Mouse (Mus musculus): ENCODE measurements around the gene Tgfb1. TPM values are rescaled to one million over a fixed set of nuclear protein-coding genes. Genes with fewer than 3 reads are reported as not detected.

The Tgfb1 gene
- polyA plus RNA-seq, 1 experiment from 2014 or later, result 16.4 TPM

GRCm38 (mm10) chr7:25688810-25689586 lies 2.2 kb downstream of the Tgfb1 start:
- Histone ChIP-seq H3K4me1 (replicated peaks; ENCODE audit: control insufficient read depth, insufficient read depth, low read length) (peaks cover 38% of the 10 kb centered on the region), H3K9ac (ENCODE audit: low read depth, low read length) (peak overlapping the region; percentile 86), H3K9me3 (ENCODE audit: control insufficient read depth, low read length) (no peaks in the 10 kb centered on the region), H3K4me3 (ENCODE audit: low read depth, low read length) (peak overlapping the region; percentile 80), H3K36me3 (ENCODE audit: control insufficient read depth, insufficient read depth, low read length) (peaks cover 9% of the 10 kb centered on the region; the same call in 1 of the 2 replicates), H3K27ac (ENCODE audit: low read depth, low read length) (peak overlapping the region; percentile 96), H3K4me2 (peak overlapping the region; percentile 97), H3K27me3 (replicated peaks; ENCODE audit: control insufficient read depth, insufficient read depth, low read length) (no peaks in the 10 kb centered on the region; the same call in 1 of the 2 replicates)
- DNase-seq (ENCODE audit: low spot score) (peak; percentile 85), ATAC-seq (replicated peaks; ENCODE audit: low FRiP score) (peak; percentile 79)
- WGBS, result under 1% methylated on average over 52 of the region's 52 CpGs

DNA sequence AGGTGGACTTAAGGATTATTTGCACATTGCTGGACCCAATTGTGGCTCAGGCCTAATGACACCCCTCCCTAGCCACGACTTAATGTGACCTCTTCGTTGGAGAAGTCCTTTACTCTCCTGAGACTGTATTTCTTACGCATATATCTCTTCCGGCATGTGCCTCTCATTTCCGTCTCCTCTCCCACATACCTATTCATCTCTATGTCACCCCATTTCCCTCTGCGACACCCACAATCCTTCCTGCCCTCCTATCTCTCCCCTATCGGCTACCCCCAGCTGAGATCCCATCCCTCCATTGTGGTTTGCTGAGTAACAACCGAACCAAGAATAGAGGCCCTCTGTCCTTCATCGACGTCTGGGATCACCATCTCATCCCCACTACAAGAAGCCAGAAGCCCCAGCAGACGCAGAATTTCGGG lies 2.8 kb downstream of the Tgfb1 start:
- 6% methylated on average over 12 of the region's 12 CpGs for WGBS
- H3K36me3 ChIP-seq (ENCODE audit: control insufficient read depth, insufficient read depth, low read length), result peaks cover 10% of the 10 kb centered on the region; the same call in 1 of the 2 replicates
- peaks cover 32% of the 10 kb centered on the region for H3K4me1 ChIP-seq (replicated peaks; ENCODE audit: control insufficient read depth, insufficient read depth, low read length)
- H3K27me3 ChIP-seq (replicated peaks; ENCODE audit: control insufficient read depth, insufficient read depth, low read length), result no peaks in the 10 kb centered on the region; the same call in 1 of the 2 replicates
- ATAC-seq (replicated peaks; ENCODE audit: low FRiP score) (peak; percentile 33), DNase-seq (ENCODE audit: low spot score) (peak; percentile 58)
- peak overlapping the region; percentile 86 for H3K9ac ChIP-seq (ENCODE audit: low read depth, low read length)
- H3K4me2 ChIP-seq, result peak overlapping the region; percentile 97
- H3K9me3 ChIP-seq (ENCODE audit: control insufficient read depth, low read length), result no peaks in the 10 kb centered on the region
- peak overlapping the region; percentile 96 for H3K27ac ChIP-seq (ENCODE audit: low read depth, low read length)
- peak overlapping the region; percentile 80 for H3K4me3 ChIP-seq (ENCODE audit: low read depth, low read length)

DNA sequence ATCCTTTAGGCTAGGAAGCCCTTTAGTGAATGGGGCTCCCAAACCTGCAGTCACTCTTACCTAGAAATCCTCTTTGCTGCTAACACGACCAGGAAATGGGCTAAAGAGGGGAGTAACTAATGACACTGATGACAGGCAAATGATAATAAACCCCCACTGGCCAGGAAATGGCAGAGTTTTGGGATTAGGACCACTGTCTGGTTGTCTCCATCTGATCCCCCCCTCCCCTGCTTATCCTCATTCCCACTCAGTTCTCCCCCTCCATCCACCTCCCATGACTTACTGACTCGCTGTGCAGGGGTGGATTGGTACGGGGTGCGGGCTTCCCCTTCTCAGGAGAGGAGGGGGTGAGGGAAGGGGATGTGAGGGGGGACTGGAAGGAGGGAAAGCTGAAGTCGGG lies 3.2 kb downstream of the Tgfb1 start:
- DNase-seq (ENCODE audit: low spot score) (peak; percentile 59), ATAC-seq (replicated peaks; ENCODE audit: low FRiP score) (no peak)
- 25% methylated on average over 5 of the region's 5 CpGs for WGBS
- Histone ChIP-seq H3K27me3 (replicated peaks; ENCODE audit: control insufficient read depth, insufficient read depth, low read length) (no peaks in the 10 kb centered on the region; the same call in 1 of the 2 replicates), H3K4me1 (replicated peaks; ENCODE audit: control insufficient read depth, insufficient read depth, low read length) (peaks cover 29% of the 10 kb centered on the region), H3K4me2 (peak overlapping the region; percentile 97), H3K9ac (ENCODE audit: low read depth, low read length) (peak overlapping the region; percentile 86), H3K9me3 (ENCODE audit: control insufficient read depth, low read length) (no peaks in the 10 kb centered on the region), H3K27ac (ENCODE audit: low read depth, low read length) (peak overlapping the region; percentile 96), H3K4me3 (ENCODE audit: low read depth, low read length) (peak overlapping the region; percentile 80), H3K36me3 (ENCODE audit: control insufficient read depth, insufficient read depth, low read length) (peaks cover 8% of the 10 kb centered on the region; the same call in 1 of the 2 replicates)

- 81% methylated on average over 8 of the region's 8 CpGs for WGBS
- Histone ChIP-seq H3K4me2 (no peak overlapping the region), H3K27me3 (replicated peaks; ENCODE audit: control insufficient read depth, insufficient read depth, low read length) (no peaks in the 10 kb centered on the region), H3K4me1 (replicated peaks; ENCODE audit: control insufficient read depth, insufficient read depth, low read length) (peaks cover 18% of the 10 kb centered on the region), H3K9ac (ENCODE audit: low read depth, low read length) (no peak overlapping the region), H3K4me3 (ENCODE audit: low read depth, low read length) (no peak overlapping the region), H3K9me3 (ENCODE audit: control insufficient read depth, low read length) (no peaks in the 10 kb centered on the region), H3K36me3 (ENCODE audit: control insufficient read depth, insufficient read depth, low read length) (peaks cover 32% of the 10 kb centered on the region), H3K27ac (ENCODE audit: low read depth, low read length) (no peak overlapping the region)
- DNase-seq (ENCODE audit: low spot score) (no peak), ATAC-seq (replicated peaks; ENCODE audit: low FRiP score) (no peak)
Measured at GRCm38 (mm10) chr7:25694104-25694503, 7.3 kb downstream of the Tgfb1 start.

DNA sequence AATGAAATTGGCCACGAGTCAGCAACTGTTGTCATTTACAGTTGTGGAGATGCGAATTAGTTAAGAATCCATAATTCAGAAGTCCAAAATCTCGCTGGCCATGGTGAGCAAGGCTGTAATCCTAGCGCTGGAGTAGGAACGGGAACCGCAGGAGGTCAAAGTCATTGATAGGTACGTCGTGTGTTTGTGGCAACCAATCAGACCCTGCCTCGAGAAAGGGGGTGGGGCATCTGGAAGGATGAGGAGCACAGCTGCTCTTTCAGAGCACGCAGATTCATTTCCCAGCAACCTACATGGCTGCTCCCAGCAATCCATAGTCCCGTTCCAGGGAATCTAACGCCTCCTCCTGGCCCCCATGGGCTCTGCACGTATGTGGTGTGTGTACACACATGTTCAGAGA lies 13.0 kb downstream of the Tgfb1 start:
- ATAC-seq (replicated peaks; ENCODE audit: low FRiP score) (no peak), DNase-seq (ENCODE audit: low spot score) (no peak)
- Histone ChIP-seq H3K9me3 (ENCODE audit: control insufficient read depth, low read length) (peaks cover 7% of the 10 kb centered on the region; the same call in 1 of the 2 replicates), H3K4me3 (ENCODE audit: low read depth, low read length) (no peak overlapping the region), H3K9ac (ENCODE audit: low read depth, low read length) (no peak overlapping the region), H3K27ac (ENCODE audit: low read depth, low read length) (no peak overlapping the region), H3K36me3 (ENCODE audit: control insufficient read depth, insufficient read depth, low read length) (peaks cover 51% of the 10 kb centered on the region), H3K4me1 (replicated peaks; ENCODE audit: control insufficient read depth, insufficient read depth, low read length) (peaks cover 15% of the 10 kb centered on the region), H3K4me2 (no peak overlapping the region), H3K27me3 (replicated peaks; ENCODE audit: control insufficient read depth, insufficient read depth, low read length) (no peaks in the 10 kb centered on the region)
- WGBS, result 74% methylated on average over 13 of the region's 13 CpGs

DNA sequence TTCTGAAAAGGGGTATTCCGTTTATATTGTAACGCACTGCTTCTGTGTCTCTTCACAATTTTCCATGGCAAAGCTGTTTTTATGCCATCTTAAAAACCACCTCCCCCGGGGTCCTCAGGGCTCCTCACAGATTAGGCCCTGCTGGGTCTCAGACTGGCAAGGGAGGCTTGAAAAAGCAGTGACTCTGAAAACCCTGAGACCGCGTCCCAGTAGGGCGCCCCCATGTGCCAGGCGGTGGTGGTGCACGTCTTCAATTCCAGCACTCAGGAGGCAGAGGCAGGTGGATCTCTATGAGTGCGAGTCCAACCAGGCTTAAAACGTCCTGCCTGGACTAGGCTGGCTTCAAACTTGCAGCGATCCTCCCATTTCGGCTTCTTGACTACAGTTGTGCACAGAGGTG lies 13.9 kb downstream of the Tgfb1 start:
- peaks cover 48% of the 10 kb centered on the region for H3K36me3 ChIP-seq (ENCODE audit: control insufficient read depth, insufficient read depth, low read length)
- H3K4me2 ChIP-seq, result no peak overlapping the region
- 84% methylated on average over 12 of the region's 12 CpGs for WGBS
- H3K4me1 ChIP-seq (replicated peaks; ENCODE audit: control insufficient read depth, insufficient read depth, low read length), result peaks cover 22% of the 10 kb centered on the region
- H3K27me3 ChIP-seq (replicated peaks; ENCODE audit: control insufficient read depth, insufficient read depth, low read length), result no peaks in the 10 kb centered on the region
- H3K9ac ChIP-seq (ENCODE audit: low read depth, low read length), result no peak overlapping the region
- no peak overlapping the region for H3K4me3 ChIP-seq (ENCODE audit: low read depth, low read length)
- ATAC-seq (replicated peaks; ENCODE audit: low FRiP score) (no peak), DNase-seq (ENCODE audit: low spot score) (no peak)
- peaks cover 7% of the 10 kb centered on the region; the same call in 1 of the 2 replicates for H3K9me3 ChIP-seq (ENCODE audit: control insufficient read depth, low read length)
- H3K27ac ChIP-seq (ENCODE audit: low read depth, low read length), result no peak overlapping the region

GRCm38 (mm10) chr7:25702350-25702749 lies 15.5 kb downstream of the Tgfb1 start:
- Histone ChIP-seq H3K27me3 (replicated peaks; ENCODE audit: control insufficient read depth, insufficient read depth, low read length) (no peaks in the 10 kb centered on the region), H3K4me2 (no peak overlapping the region), H3K4me3 (ENCODE audit: low read depth, low read length) (no peak overlapping the region), H3K4me1 (replicated peaks; ENCODE audit: control insufficient read depth, insufficient read depth, low read length) (peaks cover 33% of the 10 kb centered on the region), H3K27ac (ENCODE audit: low read depth, low read length) (no peak overlapping the region), H3K36me3 (ENCODE audit: control insufficient read depth, insufficient read depth, low read length) (peaks cover 40% of the 10 kb centered on the region), H3K9me3 (ENCODE audit: control insufficient read depth, low read length) (peaks cover 7% of the 10 kb centered on the region; the same call in 1 of the 2 replicates), H3K9ac (ENCODE audit: low read depth, low read length) (no peak overlapping the region)
- no peak for DNase-seq (ENCODE audit: low spot score)
- WGBS, result 89% methylated on average over 2 of the region's 2 CpGs
- ATAC-seq (replicated peaks; ENCODE audit: low FRiP score), result no peak

DNA sequence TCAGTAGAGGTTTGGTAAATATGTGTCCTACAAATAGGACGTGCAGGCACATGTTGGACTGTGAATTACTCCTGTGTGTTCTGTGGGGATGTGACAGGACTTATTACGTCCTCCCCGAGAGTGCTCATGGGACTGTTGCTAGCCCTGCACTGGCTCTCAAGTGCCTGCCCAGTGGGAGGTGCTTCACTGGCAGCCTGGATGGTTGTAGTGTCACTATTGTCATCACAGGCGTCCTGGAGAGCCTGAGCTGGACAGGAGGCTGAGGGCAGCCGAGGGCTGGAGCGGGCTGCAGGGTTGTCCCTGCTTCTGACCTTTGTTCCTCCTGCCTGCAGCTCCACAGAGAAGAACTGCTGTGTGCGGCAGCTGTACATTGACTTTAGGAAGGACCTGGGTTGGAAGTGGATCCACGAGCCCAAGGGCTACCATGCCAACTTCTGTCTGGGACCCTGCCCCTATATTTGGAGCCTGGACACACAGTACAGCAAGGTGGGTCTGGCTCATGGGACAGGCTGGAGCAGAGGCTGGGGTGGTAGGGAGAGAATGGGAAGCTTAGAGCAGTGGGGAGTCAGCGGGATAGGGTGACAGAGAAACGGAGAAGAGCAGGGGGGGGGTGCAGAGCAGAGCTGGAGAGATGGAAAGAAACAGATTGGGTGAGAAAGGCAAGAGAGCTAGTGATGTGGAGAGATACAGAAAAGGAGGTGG lies 17.1 kb downstream of the Tgfb1 start:
- H3K27ac ChIP-seq (ENCODE audit: low read depth, low read length), result peak overlapping the region; percentile 36
- peaks cover 41% of the 10 kb centered on the region for H3K4me1 ChIP-seq (replicated peaks; ENCODE audit: control insufficient read depth, insufficient read depth, low read length)
- WGBS, result 47% methylated on average over 10 of the region's 10 CpGs
- peaks cover 7% of the 10 kb centered on the region; the same call in 1 of the 2 replicates for H3K9me3 ChIP-seq (ENCODE audit: control insufficient read depth, low read length)
- no peaks in the 10 kb centered on the region for H3K27me3 ChIP-seq (replicated peaks; ENCODE audit: control insufficient read depth, insufficient read depth, low read length)
- H3K36me3 ChIP-seq (ENCODE audit: control insufficient read depth, insufficient read depth, low read length), result peaks cover 31% of the 10 kb centered on the region
- H3K9ac ChIP-seq (ENCODE audit: low read depth, low read length), result no peak overlapping the region
- ATAC-seq (replicated peaks; ENCODE audit: low FRiP score) (peak; percentile 48), DNase-seq (ENCODE audit: low spot score) (no peak)
- no peak overlapping the region for H3K4me3 ChIP-seq (ENCODE audit: low read depth, low read length)
- H3K4me2 ChIP-seq, result peak overlapping the region; percentile 52
